In genomic region chr17:32368991-32369578, GRCm38 (mm10) we compare ENCODE assay signal across 8 mouse cellular contexts. TPM values are rescaled to one million over a fixed set of nuclear protein-coding genes. Genes with fewer than 3 reads are reported as not detected.
DNase-seq lines count a peak whose midpoint lies in the region; ATAC-seq lines count a peak whose summit lies in the region.

No protein-coding gene starts in this region.

- H3K4me2 ChIP-seq in kidney, embryonic 15.5 days: peak overlapping the region; percentile 57
- peak overlapping the region; percentile 41 for H3K4me2 ChIP-seq in embryonic facial prominence, embryonic 15.5 days (replicated peaks)
- H3K4me2 ChIP-seq in limb, embryonic 11.5 days (ENCODE audit: low read depth, severe bottlenecking): peak overlapping the region; percentile 38
- H3K4me2 ChIP-seq in neural tube, embryonic 14.5 days (ENCODE audit: low read depth, low read length): 0 out of 2 replicates have a peak overlapping the region, but pooled peaks have one; percentile 14

- no peaks in the 10 kb centered on the region for H3K36me3 ChIP-seq in kidney, embryonic 15.5 days
- no peaks in the 10 kb centered on the region for H3K36me3 ChIP-seq in embryonic facial prominence, embryonic 15.5 days
- H3K36me3 ChIP-seq in limb, embryonic 11.5 days (ENCODE audit: control insufficient read depth, insufficient read depth, low read length): no peaks in the 10 kb centered on the region
- 0 out of 2 replicates have a peak, but pooled peaks cover 6% of the 10 kb centered on the region for H3K36me3 ChIP-seq in neural tube, embryonic 14.5 days (ENCODE audit: control insufficient read depth, insufficient read depth, low read length)

- peak overlapping the region; percentile 40 for H3K4me3 ChIP-seq in kidney, embryonic 15.5 days (replicated peaks)
- peak overlapping the region; percentile 35 for H3K4me3 ChIP-seq in embryonic facial prominence, embryonic 15.5 days (replicated peaks)
- H3K4me3 ChIP-seq in limb, embryonic 11.5 days (ENCODE audit: low read depth, low read length): peak overlapping the region; percentile 17; the same call in 1 of the 2 replicates
- no peak overlapping the region for H3K4me3 ChIP-seq in neural tube, embryonic 14.5 days (ENCODE audit: low read depth, low read length)

- peak overlapping the region; percentile 29; the same call in 1 of the 2 replicates for H3K9ac ChIP-seq in kidney, embryonic 15.5 days
- 0 out of 2 replicates have a peak overlapping the region, but pooled peaks have one; percentile 6 for H3K9ac ChIP-seq in embryonic facial prominence, embryonic 15.5 days
- H3K9ac ChIP-seq in limb, embryonic 11.5 days (ENCODE audit: low read length): 0 out of 2 replicates have a peak overlapping the region, but pooled peaks have one; percentile 3
- no peak overlapping the region for H3K9ac ChIP-seq in neural tube, embryonic 14.5 days (replicated peaks; ENCODE audit: low read depth, low read length)

- DNase-seq in kidney, postnatal 14 days: no peak
- peak; percentile 60 for DNase-seq in limb, embryonic 11.5 days (ENCODE audit: low spot score)
- no peak for DNase-seq in frontal cortex, postnatal 14 days (ENCODE audit: low spot score in 2 of 2)
- no peak for DNase-seq in layer of hippocampus, postnatal 10 days (ENCODE audit: low spot score in 2 of 2)
- DNase-seq in ovary, adult 18-20 months (ENCODE audit: low spot score): no peak

- ATAC-seq in kidney, embryonic 15.5 days (replicated peaks; ENCODE audit: low FRiP score): peak; percentile 61
- ATAC-seq in embryonic facial prominence, embryonic 15.5 days (ENCODE audit: insufficient number of reproducible peaks, low FRiP score, low TSS enrichment, low read depth): peak; percentile 25; the same call in 1 of the 2 replicates
- ATAC-seq in limb, embryonic 11.5 days (ENCODE audit: insufficient number of reproducible peaks, low FRiP score, low TSS enrichment, low read depth): 0 out of 2 replicates have a peak, but pooled peaks have one; percentile 31
- no peak for ATAC-seq in neural tube, embryonic 14.5 days (ENCODE audit: low read depth)

- no peaks in the 10 kb centered on the region for H3K27me3 ChIP-seq in kidney, embryonic 15.5 days
- no peaks in the 10 kb centered on the region for H3K27me3 ChIP-seq in embryonic facial prominence, embryonic 15.5 days
- H3K27me3 ChIP-seq in limb, embryonic 11.5 days (ENCODE audit: control insufficient read depth, insufficient read depth, low read length): no peaks in the 10 kb centered on the region
- H3K27me3 ChIP-seq in neural tube, embryonic 14.5 days (ENCODE audit: control insufficient read depth, insufficient read depth, low read length): no peaks in the 10 kb centered on the region

- H3K27ac ChIP-seq in kidney, embryonic 15.5 days: peak overlapping the region; percentile 75
- no peak overlapping the region for H3K27ac ChIP-seq in embryonic facial prominence, embryonic 15.5 days (replicated peaks)
- H3K27ac ChIP-seq in limb, embryonic 11.5 days (replicated peaks; ENCODE audit: low read depth, low read length): no peak overlapping the region
- no peak overlapping the region for H3K27ac ChIP-seq in neural tube, embryonic 14.5 days (ENCODE audit: low read depth, low read length)

- peaks cover 24% of the 10 kb centered on the region for H3K4me1 ChIP-seq in kidney, embryonic 15.5 days
- peaks cover 6% of the 10 kb centered on the region for H3K4me1 ChIP-seq in embryonic facial prominence, embryonic 15.5 days
- H3K4me1 ChIP-seq in limb, embryonic 11.5 days (ENCODE audit: control insufficient read depth, insufficient read depth, low read length): no peaks in the 10 kb centered on the region
- H3K4me1 ChIP-seq in neural tube, embryonic 14.5 days (ENCODE audit: control insufficient read depth, insufficient read depth, low read length): 0 out of 2 replicates have a peak, but pooled peaks cover 6% of the 10 kb centered on the region

- no peaks in the 10 kb centered on the region for H3K9me3 ChIP-seq in kidney, embryonic 15.5 days (replicated peaks)
- H3K9me3 ChIP-seq in embryonic facial prominence, embryonic 15.5 days (replicated peaks): no peaks in the 10 kb centered on the region
- H3K9me3 ChIP-seq in limb, embryonic 11.5 days (ENCODE audit: control insufficient read depth, low read length): no peaks in the 10 kb centered on the region
- no peaks in the 10 kb centered on the region for H3K9me3 ChIP-seq in neural tube, embryonic 14.5 days (ENCODE audit: control insufficient read depth, low read length)

- WGBS in kidney, embryonic 15.5 days: 10% methylated on average over 11 of the region's 17 CpGs
- WGBS in embryonic facial prominence, embryonic 15.5 days: 13% methylated on average over 13 of the region's 17 CpGs
- WGBS in limb, embryonic 11.5 days: 18% methylated on average over 11 of the region's 17 CpGs
- WGBS in neural tube, embryonic 14.5 days: 15% methylated on average over 11 of the region's 17 CpGs

RNA-seq across cellular contexts. Expression of gene Akap8l, which starts 18.7 kb away (rescaled TPM):
- polyA plus RNA-seq in kidney, embryonic 15.5 days (2015; fragmentation: Nextera tagmentation; extraction: Ambion mirVana): 109 and 128 TPM in 2 replicates
- 96.5 and 110 TPM in 2 replicates for polyA plus RNA-seq in embryonic facial prominence, embryonic 15.5 days (2015; fragmentation: Nextera tagmentation; extraction: Ambion mirVana)
- polyA plus RNA-seq in limb, embryonic 11.5 days (2014; fragmentation: Nextera tagmentation; extraction: Ambion mirVana): 73.5 and 79.2 TPM in 2 replicates
- polyA plus RNA-seq in neural tube, embryonic 14.5 days (2014; fragmentation: Nextera tagmentation; extraction: Ambion mirVana): 123 and 158 TPM in 2 replicates
- total RNA-seq in layer of hippocampus, postnatal 10 days (2021): 100 to 1,000 TPM; 115 to 140 TPM

RNA-seq across cellular contexts. Expression of gene Wiz, which starts 20.2 kb away (rescaled TPM):
- 25.6 and 26.5 TPM in 2 replicates for polyA plus RNA-seq in kidney, embryonic 15.5 days (2015; fragmentation: Nextera tagmentation; extraction: Ambion mirVana)
- 27.7 and 30.1 TPM in 2 replicates for polyA plus RNA-seq in embryonic facial prominence, embryonic 15.5 days (2015; fragmentation: Nextera tagmentation; extraction: Ambion mirVana)
- 39.7 and 42.7 TPM in 2 replicates for polyA plus RNA-seq in limb, embryonic 11.5 days (2014; fragmentation: Nextera tagmentation; extraction: Ambion mirVana)
- 46.2 and 46.8 TPM in 2 replicates for polyA plus RNA-seq in neural tube, embryonic 14.5 days (2014; fragmentation: Nextera tagmentation; extraction: Ambion mirVana)
- total RNA-seq in layer of hippocampus, postnatal 10 days (2021): 10 to 100 TPM; 84.1 to 92.5 TPM

RNA-seq across cellular contexts. Expression of gene Rasal3, which starts 34.3 kb away (rescaled TPM):
- polyA plus RNA-seq in kidney, embryonic 15.5 days (2015; fragmentation: Nextera tagmentation; extraction: Ambion mirVana): 0.33 and 0.95 TPM in 2 replicates
- polyA plus RNA-seq in embryonic facial prominence, embryonic 15.5 days (2015; fragmentation: Nextera tagmentation; extraction: Ambion mirVana): 1.8 and 2.9 TPM in 2 replicates
- polyA plus RNA-seq in limb, embryonic 11.5 days (2014; fragmentation: Nextera tagmentation; extraction: Ambion mirVana): 0.64 and 0.69 TPM in 2 replicates
- polyA plus RNA-seq in neural tube, embryonic 14.5 days (2014; fragmentation: Nextera tagmentation; extraction: Ambion mirVana): 0.41 and 0.42 TPM in 2 replicates
- total RNA-seq in layer of hippocampus, postnatal 10 days (2021): 1 to 10 TPM; 3.2 to 3.6 TPM

RNA-seq across cellular contexts. Expression of gene Akap8, which starts 48.0 kb away (rescaled TPM):
- 117 and 119 TPM in 2 replicates for polyA plus RNA-seq in kidney, embryonic 15.5 days (2015; fragmentation: Nextera tagmentation; extraction: Ambion mirVana)
- polyA plus RNA-seq in embryonic facial prominence, embryonic 15.5 days (2015; fragmentation: Nextera tagmentation; extraction: Ambion mirVana): 91.5 and 97.9 TPM in 2 replicates
- polyA plus RNA-seq in limb, embryonic 11.5 days (2014; fragmentation: Nextera tagmentation; extraction: Ambion mirVana): 62.7 and 66.2 TPM in 2 replicates
- 58.4 and 67.0 TPM in 2 replicates for polyA plus RNA-seq in neural tube, embryonic 14.5 days (2014; fragmentation: Nextera tagmentation; extraction: Ambion mirVana)
- 100 to 1,000 TPM in 1 of 2 experiments, 10 to 100 TPM in 1; 88.7 to 112 TPM for total RNA-seq in layer of hippocampus, postnatal 10 days (2021)

RNA-seq across cellular contexts. Expression of gene Pglyrp2, which starts 54.9 kb away (rescaled TPM):
- polyA plus RNA-seq in kidney, embryonic 15.5 days (2015; fragmentation: Nextera tagmentation; extraction: Ambion mirVana): not detected in 2 replicates
- 0.13 and 0.20 TPM in 2 replicates for polyA plus RNA-seq in embryonic facial prominence, embryonic 15.5 days (2015; fragmentation: Nextera tagmentation; extraction: Ambion mirVana)
- not detected in 2 replicates for polyA plus RNA-seq in limb, embryonic 11.5 days (2014; fragmentation: Nextera tagmentation; extraction: Ambion mirVana)
- not detected in 2 replicates for polyA plus RNA-seq in neural tube, embryonic 14.5 days (2014; fragmentation: Nextera tagmentation; extraction: Ambion mirVana)
- total RNA-seq in layer of hippocampus, postnatal 10 days (2021): not detected
